Mouse (Mus musculus) left cerebral cortex, adult 8-10 months (tissue): ENCODE measurements around the gene D430042O09Rik. TPM values are rescaled to one million over a fixed set of nuclear protein-coding genes. Genes with fewer than 3 reads are reported as not detected.

Experiments
- DNase-seq, 2 experiments: peaks; one replicate each; pipeline ENCODE4 v3.0.0; 2022; ENCODE audit warnings: low spot score in 2 of 2
- total RNA-seq, 4 experiments: library from RNA; stranded (reverse); gene quantifications; 2 replicates each; pipeline ENCODE4 v1.2.4; 2022

D430042O09Rik gene
- total RNA-seq, 4 experiments from 2014 or later = 26.8 to 30.5 (median 28.4) TPM

- DNase-seq = no peak
Measured at GRCm38 (mm10) chr7:125736366-125737015, 28.8 kb downstream of the D430042O09Rik start.

GRCm38 (mm10) chr7:125740521-125740920 lies 32.8 kb downstream of the D430042O09Rik start:
- DNase-seq = no peak

GRCm38 (mm10) chr7:125741271-125741703 lies 33.6 kb downstream of the D430042O09Rik start:
- no peak for DNase-seq

GRCm38 (mm10) chr7:125744774-125745173 lies 37.1 kb downstream of the D430042O09Rik start:
- DNase-seq = no peak

GRCm38 (mm10) chr7:125746621-125747315 lies 39.1 kb downstream of the D430042O09Rik start:
- DNase-seq = no peak

GRCm38 (mm10) chr7:125747316-125747690 lies 39.6 kb downstream of the D430042O09Rik start:
- no peak for DNase-seq

- DNase-seq = no peak
Measured at GRCm38 (mm10) chr7:125748186-125748585, 40.5 kb downstream of the D430042O09Rik start.

GRCm38 (mm10) chr7:125752699-125753325 lies 45.1 kb downstream of the D430042O09Rik start:
- no peak for DNase-seq

- no peak for DNase-seq
Measured at GRCm38 (mm10) chr7:125753326-125753715, 45.6 kb downstream of the D430042O09Rik start.

- no peak for DNase-seq
Measured at GRCm38 (mm10) chr7:125756806-125757205, 49.1 kb downstream of the D430042O09Rik start.

- no peak for DNase-seq
Measured at GRCm38 (mm10) chr7:125757896-125758623, 50.4 kb downstream of the D430042O09Rik start.

GRCm38 (mm10) chr7:125762289-125762688 lies 54.6 kb downstream of the D430042O09Rik start:
- no peak for DNase-seq

- peak in 1 of 2 experiments; percentile 24 for DNase-seq
Measured at GRCm38 (mm10) chr7:125762883-125763830, 55.5 kb downstream of the D430042O09Rik start.

- DNase-seq = no peak
Measured at GRCm38 (mm10) chr7:125764373-125764772, 56.7 kb downstream of the D430042O09Rik start.

GRCm38 (mm10) chr7:125766976-125767831 lies 59.5 kb downstream of the D430042O09Rik start:
- DNase-seq = peak; percentile 56 to 86

GRCm38 (mm10) chr7:125772961-125773571 lies 65.4 kb downstream of the D430042O09Rik start:
- peak; percentile 24 to 39 for DNase-seq

GRCm38 (mm10) chr7:125783206-125783605 lies 75.5 kb downstream of the D430042O09Rik start:
- DNase-seq = no peak

- DNase-seq = no peak
Measured at GRCm38 (mm10) chr7:125786105-125786504, 78.4 kb downstream of the D430042O09Rik start.

GRCm38 (mm10) chr7:125787046-125787445 lies 79.4 kb downstream of the D430042O09Rik start:
- no peak for DNase-seq
